Mouse (Mus musculus): Measurements from ENCODE around the gene Rnaseh2a. TPM values are rescaled to one million over a fixed set of nuclear protein-coding genes. Genes with fewer than 3 reads are reported as not detected.

The Rnaseh2a gene
- polyA plus RNA-seq, 1 experiment from 2014 or later = 80.1 TPM

- Histone ChIP-seq H3K9me3 (ENCODE audit: control insufficient read depth, low read length) (no peaks in the 10 kb centered on the region), H3K27me3 (ENCODE audit: control insufficient read depth, insufficient read depth, low read length) (no peaks in the 10 kb centered on the region), H3K4me2 (replicated peaks; ENCODE audit: low read depth) (no peak overlapping the region), H3K27ac (replicated peaks) (no peak overlapping the region), H3K9ac (ENCODE audit: low read length) (no peak overlapping the region), H3K4me3 (ENCODE audit: low read depth, low read length) (no peak overlapping the region), H3K36me3 (ENCODE audit: control insufficient read depth, insufficient read depth, low read length) (no peaks in the 10 kb centered on the region; the same call in 1 of the 2 replicates), H3K4me1 (replicated peaks; ENCODE audit: control insufficient read depth, insufficient read depth) (peaks cover 10% of the 10 kb centered on the region; the same call in 1 of the 2 replicates)
- ATAC-seq (ENCODE audit: low FRiP score, low TSS enrichment) (0 out of 2 replicates have a peak, but pooled peaks have one; percentile 15), DNase-seq (ENCODE audit: low spot score) (peak; percentile 53)
- 49% methylated on average over 4 of the region's 4 CpGs for WGBS
- peak; percentile 98 for TF ChIP-seq CTCF (IDR thresholded peaks at IDR 0.05; ENCODE audit: low read depth)
- no peak for TF ChIP-seq EP300 (optimal IDR thresholded peaks at IDR 0.05)
Measured at GRCm38 (mm10) chr8:84973803-84974542, 4.4 kb upstream of the Rnaseh2a start.

GRCm38 (mm10) chr8:84973079-84973478 lies 3.5 kb upstream of the Rnaseh2a start:
- peaks cover 8% of the 10 kb centered on the region; the same call in 1 of the 2 replicates for H3K4me1 ChIP-seq (replicated peaks; ENCODE audit: control insufficient read depth, insufficient read depth)
- no peaks in the 10 kb centered on the region for H3K27me3 ChIP-seq (ENCODE audit: control insufficient read depth, insufficient read depth, low read length)
- H3K27ac ChIP-seq (replicated peaks) = no peak overlapping the region
- no peaks in the 10 kb centered on the region; the same call in 1 of the 2 replicates for H3K36me3 ChIP-seq (ENCODE audit: control insufficient read depth, insufficient read depth, low read length)
- H3K4me2 ChIP-seq (replicated peaks; ENCODE audit: low read depth) = no peak overlapping the region
- H3K4me3 ChIP-seq (ENCODE audit: low read depth, low read length) = no peak overlapping the region
- ATAC-seq (ENCODE audit: low FRiP score, low TSS enrichment) (no peak), DNase-seq (ENCODE audit: low spot score) (no peak)
- TF ChIP-seq CTCF (IDR thresholded peaks at IDR 0.05; ENCODE audit: low read depth) (no peak), EP300 (optimal IDR thresholded peaks at IDR 0.05) (no peak)
- 73% methylated on average over 1 of the region's 1 CpGs for WGBS
- no peaks in the 10 kb centered on the region for H3K9me3 ChIP-seq (ENCODE audit: control insufficient read depth, low read length)
- H3K9ac ChIP-seq (ENCODE audit: low read length) = no peak overlapping the region

- TF ChIP-seq CTCF (IDR thresholded peaks at IDR 0.05; ENCODE audit: low read depth) = no peak
- TF ChIP-seq EP300 (optimal IDR thresholded peaks at IDR 0.05) = no peak
- WGBS = 67% methylated on average over 5 of the region's 5 CpGs
- Histone ChIP-seq H3K36me3 (ENCODE audit: control insufficient read depth, insufficient read depth, low read length) (no peaks in the 10 kb centered on the region; the same call in 1 of the 2 replicates), H3K27me3 (ENCODE audit: control insufficient read depth, insufficient read depth, low read length) (no peaks in the 10 kb centered on the region), H3K4me3 (ENCODE audit: low read depth, low read length) (no peak overlapping the region), H3K27ac (replicated peaks) (no peak overlapping the region), H3K4me2 (replicated peaks; ENCODE audit: low read depth) (peak overlapping the region; percentile 87), H3K9ac (ENCODE audit: low read length) (peak overlapping the region; percentile 83), H3K9me3 (ENCODE audit: control insufficient read depth, low read length) (no peaks in the 10 kb centered on the region), H3K4me1 (replicated peaks; ENCODE audit: control insufficient read depth, insufficient read depth) (peaks cover 8% of the 10 kb centered on the region)
- DNase-seq (ENCODE audit: low spot score) = no peak
- no peak for ATAC-seq (ENCODE audit: low FRiP score, low TSS enrichment)
Measured at GRCm38 (mm10) chr8:84970913-84971312, 1.3 kb upstream of the Rnaseh2a start.

- no peak for TF ChIP-seq CTCF (IDR thresholded peaks at IDR 0.05; ENCODE audit: low read depth)
- TF ChIP-seq EP300 (optimal IDR thresholded peaks at IDR 0.05) = no peak
- Histone ChIP-seq H3K9me3 (ENCODE audit: control insufficient read depth, low read length) (no peaks in the 10 kb centered on the region), H3K9ac (ENCODE audit: low read length) (peak overlapping the region; percentile 83), H3K27me3 (ENCODE audit: control insufficient read depth, insufficient read depth, low read length) (no peaks in the 10 kb centered on the region), H3K4me2 (replicated peaks; ENCODE audit: low read depth) (peak overlapping the region; percentile 87), H3K27ac (replicated peaks) (peak overlapping the region; percentile 94), H3K4me3 (ENCODE audit: low read depth, low read length) (peak overlapping the region; percentile 75), H3K4me1 (replicated peaks; ENCODE audit: control insufficient read depth, insufficient read depth) (peaks cover 9% of the 10 kb centered on the region), H3K36me3 (ENCODE audit: control insufficient read depth, insufficient read depth, low read length) (no peaks in the 10 kb centered on the region; the same call in 1 of the 2 replicates)
- no peak for ATAC-seq (ENCODE audit: low FRiP score, low TSS enrichment)
- no peak for DNase-seq (ENCODE audit: low spot score)
- 4% methylated on average over 21 of the region's 21 CpGs for WGBS
Measured at GRCm38 (mm10) chr8:84970135-84970790, 696 bp upstream of the Rnaseh2a start.

GRCm38 (mm10) chr8:84968650-84969049 lies 917 bp downstream of the Rnaseh2a start:
- WGBS = 3% methylated on average over 2 of the region's 2 CpGs
- Histone ChIP-seq H3K36me3 (ENCODE audit: control insufficient read depth, insufficient read depth, low read length) (no peaks in the 10 kb centered on the region; the same call in 1 of the 2 replicates), H3K4me1 (replicated peaks; ENCODE audit: control insufficient read depth, insufficient read depth) (peaks cover 13% of the 10 kb centered on the region), H3K4me2 (replicated peaks; ENCODE audit: low read depth) (peak overlapping the region; percentile 87), H3K9ac (ENCODE audit: low read length) (peak overlapping the region; percentile 83), H3K4me3 (ENCODE audit: low read depth, low read length) (peak overlapping the region; percentile 75), H3K27ac (replicated peaks) (peak overlapping the region; percentile 94), H3K27me3 (ENCODE audit: control insufficient read depth, insufficient read depth, low read length) (no peaks in the 10 kb centered on the region), H3K9me3 (ENCODE audit: control insufficient read depth, low read length) (no peaks in the 10 kb centered on the region)
- TF ChIP-seq EP300 (optimal IDR thresholded peaks at IDR 0.05) (no peak), CTCF (IDR thresholded peaks at IDR 0.05; ENCODE audit: low read depth) (no peak)
- ATAC-seq (ENCODE audit: low FRiP score, low TSS enrichment) = no peak
- DNase-seq (ENCODE audit: low spot score) = no peak
